Mouse (Mus musculus): ENCODE results near the gene Adh6a.

GRCm38 (mm10) chr3:138264648-138265047 is 48.4 kb upstream of the Adh6a start:
- TF ChIP-seq POLR2A (IDR thresholded peaks at IDR 0.05; ENCODE audit: low read depth, low read length) (no peak), CTCF (IDR thresholded peaks at IDR 0.05; ENCODE audit: borderline replicate concordance, insufficient read depth, low read length) (no peak)
